Mouse (Mus musculus) liver, adult (tissue): ENCODE results near the gene Itga6.

Source experiments
- GATA4 ChIP-seq: IDR thresholded peaks from 2 replicates; pipeline ENCODE4 v1.6.1; 2014; ENCODE audit warnings: mild to moderate bottlenecking, low read length; ENCODE audit not compliant: insufficient replicate concordance

The Itga6 gene

GRCm38 (mm10) chr2:71874836-71875235, 129.4 kb downstream of the Itga6 start:
- no peak for TF ChIP-seq GATA4

- TF ChIP-seq GATA4: no peak
Observed at GRCm38 (mm10) chr2:71877865-71878264, 132.4 kb downstream of the Itga6 start.

GRCm38 (mm10) chr2:71878441-71878840, 133.0 kb downstream of the Itga6 start:
- TF ChIP-seq GATA4: no peak

GRCm38 (mm10) chr2:71878943-71879342, 133.5 kb downstream of the Itga6 start:
- no peak for TF ChIP-seq GATA4

- TF ChIP-seq GATA4: no peak
Observed at GRCm38 (mm10) chr2:71882914-71883651, 137.7 kb downstream of the Itga6 start.

- TF ChIP-seq GATA4: no peak
Observed at GRCm38 (mm10) chr2:71887269-71887668, 141.9 kb downstream of the Itga6 start.

- TF ChIP-seq GATA4: no peak
Observed at GRCm38 (mm10) chr2:71888437-71888836, 143.0 kb downstream of the Itga6 start.

GRCm38 (mm10) chr2:71891536-71891935, 146.1 kb downstream of the Itga6 start:
- TF ChIP-seq GATA4: no peak

- TF ChIP-seq GATA4: no peak
Observed at GRCm38 (mm10) chr2:71892741-71893349, 147.4 kb downstream of the Itga6 start.

- no peak for TF ChIP-seq GATA4
Observed at GRCm38 (mm10) chr2:71895596-71896286, 150.3 kb downstream of the Itga6 start.

GRCm38 (mm10) chr2:71897420-71897819, 152.0 kb downstream of the Itga6 start:
- TF ChIP-seq GATA4: no peak

GRCm38 (mm10) chr2:71898335-71898856, 153.0 kb downstream of the Itga6 start:
- TF ChIP-seq GATA4: no peak

GRCm38 (mm10) chr2:71899886-71900285, 154.5 kb downstream of the Itga6 start:
- no peak for TF ChIP-seq GATA4

GRCm38 (mm10) chr2:71905154-71905553, 159.7 kb downstream of the Itga6 start:
- TF ChIP-seq GATA4: no peak
